Mouse (Mus musculus) frontal cortex, postnatal 36 days (tissue): Measurements from ENCODE around the gene Cd3e.
A peak's percentile ranks its signal among the peaks of the same experiment; 100 is the strongest.

Experiments
- DNase-seq, 2 experiments: peaks; one replicate each; pipeline ENCODE4 v3.0.0; 2022; ENCODE audit warnings: low spot score in 2 of 2

The Cd3e gene

DNA sequence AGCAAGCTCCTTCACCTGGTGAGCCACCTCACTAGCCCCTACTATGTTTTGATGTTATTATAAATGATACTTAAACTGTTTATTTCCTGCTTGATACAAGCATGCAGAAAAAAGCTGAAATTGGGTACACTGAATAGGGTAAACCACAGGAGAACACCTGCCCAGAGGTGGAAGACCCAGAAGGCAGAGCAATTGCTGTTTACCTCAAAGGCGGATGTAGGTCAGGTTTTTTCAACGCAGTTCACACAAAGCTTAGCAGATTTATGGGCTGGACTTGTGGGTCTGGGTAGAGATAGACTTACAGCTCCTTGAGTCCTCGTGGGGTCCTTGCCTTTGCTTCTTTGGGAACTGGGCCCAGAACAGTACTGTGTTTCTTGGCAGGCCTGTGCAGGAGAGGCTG is 6.4 kb upstream of the Cd3e start:
- DNase-seq: no peak

DNA sequence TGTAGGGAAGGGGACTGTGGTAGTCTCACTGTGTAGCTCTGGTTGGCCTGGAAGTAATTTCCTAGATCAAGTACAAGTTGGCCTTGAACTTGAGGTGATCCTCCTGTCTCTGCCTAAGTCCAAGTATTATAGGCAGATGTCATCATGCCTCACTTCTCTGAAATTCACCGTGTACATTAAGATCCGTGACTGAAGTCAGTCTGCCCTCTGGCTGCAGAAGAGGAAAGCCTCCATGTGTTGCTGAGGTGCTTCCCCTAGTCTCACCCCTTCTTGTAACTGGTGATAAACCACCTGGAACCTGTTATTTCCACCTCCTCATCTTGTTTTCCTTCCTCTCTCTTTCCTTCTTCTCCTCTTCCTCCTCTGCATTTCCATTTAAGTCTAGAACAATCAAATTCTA is 5.5 kb upstream of the Cd3e start:
- no peak for DNase-seq

DNA sequence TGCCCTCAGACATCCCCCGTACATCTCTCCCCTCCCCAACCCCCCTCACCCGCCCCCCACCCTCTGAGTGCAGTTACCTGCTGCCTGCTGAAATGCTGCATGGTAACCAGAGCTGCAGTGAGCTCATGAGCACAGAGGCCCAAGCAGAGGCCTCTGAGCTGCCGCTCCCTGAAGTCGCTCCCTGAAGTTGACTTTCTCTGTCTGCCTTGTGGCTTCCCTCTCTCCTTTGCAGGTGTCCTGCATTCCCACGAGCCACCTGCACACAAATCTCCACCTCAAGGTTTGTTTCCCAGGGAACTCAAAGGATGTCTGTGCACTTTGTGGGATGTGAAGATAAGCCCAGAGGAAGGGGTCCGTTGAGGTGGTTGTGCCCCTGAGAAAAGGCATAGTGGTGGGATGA is 1.9 kb upstream of the Cd3e start:
- DNase-seq: no peak

DNA sequence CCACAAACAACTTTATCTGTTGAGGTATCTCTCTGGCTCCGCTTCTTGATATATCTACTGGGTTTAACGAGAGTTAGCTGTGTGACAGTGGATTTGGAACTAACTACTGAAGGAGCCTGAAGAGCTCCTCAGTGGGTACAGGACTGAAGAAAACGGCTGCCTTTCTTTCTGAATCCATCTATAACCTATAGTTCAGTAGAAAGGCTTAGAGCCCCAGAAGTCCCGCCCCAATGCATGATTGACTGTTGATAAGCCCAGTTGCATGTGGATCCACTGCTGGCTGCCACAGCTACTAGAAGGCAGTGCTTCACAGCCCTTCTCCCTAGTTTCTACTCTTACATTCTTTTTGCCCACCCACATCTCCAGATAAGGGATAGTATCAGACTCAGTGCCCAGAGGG is 1.0 kb upstream of the Cd3e start:
- DNase-seq: no peak

DNA sequence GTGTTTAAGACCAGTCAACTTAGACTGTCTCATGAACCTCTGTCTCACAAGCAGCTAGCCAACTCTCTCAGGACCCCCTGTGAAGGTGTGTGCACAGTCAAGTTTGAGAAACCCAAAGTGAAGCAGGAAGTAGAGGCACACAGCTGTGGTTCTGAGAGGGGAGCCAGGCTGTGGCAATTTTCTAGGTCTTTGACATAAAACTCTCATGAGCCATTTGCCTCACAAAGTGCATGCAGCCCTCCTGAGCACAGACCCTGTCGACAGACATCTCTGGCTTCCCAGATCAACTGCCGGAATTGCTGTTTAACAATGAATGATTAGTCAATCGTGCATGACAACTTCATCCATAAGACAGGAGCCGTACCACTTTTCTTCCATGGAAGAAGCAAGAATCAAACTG is 1.1 kb downstream of the Cd3e start:
- no peak for DNase-seq

DNA sequence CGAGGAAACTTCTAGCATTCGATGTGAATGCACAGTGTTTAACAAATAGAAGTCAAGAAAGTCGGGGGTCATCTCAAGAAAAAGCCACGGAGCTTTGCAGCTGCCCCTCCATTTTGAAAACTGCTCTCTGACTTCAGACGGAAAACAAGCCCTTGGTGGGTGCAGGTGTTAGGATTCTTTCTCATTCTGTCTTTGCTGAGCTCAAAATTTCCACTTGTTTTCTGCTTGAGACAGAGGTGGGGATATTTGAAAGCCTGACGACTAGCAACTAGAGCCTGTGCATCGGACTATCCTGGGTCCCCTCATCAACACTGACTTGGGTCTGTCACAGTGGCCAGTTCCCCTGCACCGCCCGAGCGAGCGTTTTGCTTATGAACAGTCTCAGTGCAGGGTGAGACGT is 2.0 kb downstream of the Cd3e start:
- no peak for DNase-seq

DNA sequence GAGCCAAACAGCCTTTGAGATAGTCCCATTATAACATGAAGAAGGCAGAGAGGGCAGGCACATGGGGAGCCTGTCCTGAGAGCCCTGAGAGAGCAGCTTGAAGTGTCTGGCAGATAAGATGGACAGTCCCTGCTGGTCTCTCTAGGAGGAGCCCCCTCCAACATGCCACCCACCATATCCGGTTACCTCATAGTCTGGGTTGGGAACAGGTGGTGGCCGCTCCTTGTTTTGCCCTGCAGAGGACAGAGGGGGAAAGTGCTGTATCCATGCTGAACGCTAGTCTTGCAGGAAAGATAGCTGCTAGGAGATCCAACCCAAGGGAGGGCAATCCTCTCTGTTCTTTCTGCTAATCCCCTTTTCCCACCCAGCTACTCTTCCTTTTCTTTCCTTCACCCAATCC is 9.2 kb downstream of the Cd3e start:
- DNase-seq: no peak

DNA sequence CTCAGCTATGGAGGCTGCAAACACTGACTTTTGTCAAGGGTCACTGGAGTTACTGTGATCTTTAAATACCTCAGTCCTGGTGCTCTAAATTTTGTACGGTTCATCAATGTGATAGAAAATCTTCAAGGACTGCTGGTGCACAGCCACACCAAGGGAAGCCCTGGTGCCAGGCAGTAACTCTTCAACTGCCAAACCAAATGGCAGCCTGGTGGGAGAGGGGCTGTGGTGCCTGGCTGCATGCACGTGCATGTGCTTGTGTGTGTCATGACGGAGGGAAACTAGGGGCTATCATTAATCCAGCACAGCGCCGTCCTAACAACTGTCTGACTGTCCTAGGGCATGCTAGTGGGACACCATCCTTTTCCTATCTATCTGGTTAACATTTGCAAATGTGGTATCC is 9.7 kb downstream of the Cd3e start:
- no peak for DNase-seq

DNA sequence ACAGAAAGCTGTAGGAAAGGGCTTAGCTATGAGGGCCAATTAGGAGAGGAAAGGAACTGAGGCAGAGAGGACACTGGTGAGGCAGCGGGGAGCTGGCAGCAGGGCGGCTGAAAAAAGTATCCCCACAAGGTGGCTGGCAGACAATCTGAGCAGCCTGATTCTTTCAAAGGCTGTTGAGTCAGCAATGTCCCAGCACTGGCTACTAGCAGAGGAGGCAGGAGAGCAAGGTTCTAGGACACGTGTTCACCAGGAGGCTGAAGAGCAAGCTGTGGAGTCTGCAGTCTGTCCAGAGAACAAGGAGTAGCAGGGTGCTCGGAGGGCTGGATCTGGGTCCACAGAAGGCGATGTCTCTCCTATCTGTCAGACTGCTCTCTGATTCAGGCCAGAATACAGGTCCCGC is 10.3 kb downstream of the Cd3e start:
- peak; percentile 1 to 10 for DNase-seq

DNA sequence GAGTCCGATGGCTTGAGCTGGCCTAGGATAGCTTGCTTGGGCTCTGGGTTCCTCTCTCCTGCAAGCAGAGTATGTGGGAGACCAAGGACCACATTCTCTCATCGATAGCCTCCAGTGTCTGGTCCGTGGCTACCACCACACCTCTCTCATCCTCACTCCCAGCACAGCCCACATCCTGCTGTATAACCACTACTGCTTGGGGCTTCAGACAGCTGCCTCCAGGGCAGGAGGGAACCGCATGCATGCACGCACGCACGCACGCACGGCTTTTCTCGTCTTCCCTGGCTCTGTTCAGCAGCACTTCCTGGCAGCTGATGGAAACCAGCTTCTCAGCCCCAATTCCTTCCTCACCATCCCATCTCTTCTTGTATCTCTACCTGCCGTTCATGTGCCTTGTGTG is 11.3 kb downstream of the Cd3e start:
- no peak for DNase-seq

DNA sequence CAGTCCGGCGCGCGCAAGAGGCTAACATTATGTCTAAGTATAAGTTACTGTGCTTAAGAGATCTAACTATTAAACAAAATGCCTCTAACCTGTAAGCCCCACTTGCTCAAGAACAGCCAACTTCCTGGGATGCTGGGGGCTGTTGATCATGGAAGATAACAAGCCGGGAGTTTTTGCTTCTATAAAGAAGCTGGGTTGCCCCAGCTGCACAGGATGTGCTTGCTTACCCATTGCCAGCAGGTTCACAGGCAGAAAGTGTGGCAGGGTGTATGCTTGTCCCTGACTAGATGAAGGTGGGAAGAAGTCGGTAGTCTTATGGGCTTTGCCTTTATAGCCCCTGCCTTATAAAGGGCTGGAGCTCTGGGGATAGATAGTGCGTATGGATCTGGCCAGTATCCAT is 12.8 kb downstream of the Cd3e start:
- no peak for DNase-seq

DNA sequence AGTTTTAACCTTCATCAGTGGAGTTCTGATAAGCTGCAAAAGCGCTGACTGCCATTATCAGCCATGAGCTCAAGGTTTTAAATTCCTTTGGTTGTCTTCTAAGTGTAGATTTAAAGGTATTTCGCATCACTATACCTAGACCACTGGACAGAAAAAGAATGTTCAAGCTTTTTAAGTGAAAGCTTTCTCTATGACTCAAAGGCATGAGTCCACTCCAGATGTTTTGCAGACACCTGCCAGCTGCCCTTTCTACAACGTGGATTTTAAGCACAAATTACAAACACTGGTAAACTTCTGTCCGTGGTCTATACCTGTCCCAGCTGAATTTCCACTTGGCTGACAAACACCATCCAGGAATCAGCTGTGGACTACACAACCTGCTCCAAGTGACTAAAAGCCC is 14.5 kb downstream of the Cd3e start:
- DNase-seq: no peak

DNA sequence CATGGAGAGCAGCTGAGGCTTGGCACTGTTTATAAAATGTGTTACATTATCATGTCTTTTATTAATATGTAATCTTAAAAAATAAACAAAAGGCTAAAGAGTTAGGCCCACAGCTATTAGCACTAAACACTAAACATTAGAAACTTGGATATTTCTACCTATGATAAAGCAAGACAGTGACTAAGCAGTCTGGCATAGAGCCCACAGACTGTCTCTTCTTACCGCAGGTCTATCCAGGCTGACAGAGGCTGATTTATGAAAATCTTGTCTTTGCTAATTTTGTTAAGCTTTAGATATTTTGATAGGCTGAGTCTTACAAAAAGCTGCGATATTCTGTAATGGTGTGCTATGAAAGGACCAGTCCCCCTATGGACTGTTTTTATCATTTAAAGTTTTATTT is 16.2 kb downstream of the Cd3e start:
- DNase-seq: no peak

DNA sequence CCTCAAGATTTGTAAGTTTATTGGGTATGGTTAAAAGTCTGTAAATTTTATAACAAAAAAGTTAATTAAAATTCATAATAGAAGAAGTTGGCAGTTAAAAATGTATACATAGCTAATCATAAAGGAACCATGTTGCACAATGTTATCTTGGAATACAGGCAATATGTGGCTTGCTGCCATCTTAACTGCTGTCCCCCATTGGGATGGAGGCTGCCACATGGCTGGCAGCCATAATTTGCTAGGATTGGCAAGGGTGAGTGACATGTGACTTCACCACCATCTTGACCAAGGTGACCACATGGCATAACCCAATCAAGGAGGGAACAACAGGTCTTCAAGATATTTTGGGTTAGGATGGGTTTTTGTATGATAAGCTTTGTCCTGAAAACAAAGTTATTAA is 17.2 kb downstream of the Cd3e start:
- DNase-seq: no peak

DNA sequence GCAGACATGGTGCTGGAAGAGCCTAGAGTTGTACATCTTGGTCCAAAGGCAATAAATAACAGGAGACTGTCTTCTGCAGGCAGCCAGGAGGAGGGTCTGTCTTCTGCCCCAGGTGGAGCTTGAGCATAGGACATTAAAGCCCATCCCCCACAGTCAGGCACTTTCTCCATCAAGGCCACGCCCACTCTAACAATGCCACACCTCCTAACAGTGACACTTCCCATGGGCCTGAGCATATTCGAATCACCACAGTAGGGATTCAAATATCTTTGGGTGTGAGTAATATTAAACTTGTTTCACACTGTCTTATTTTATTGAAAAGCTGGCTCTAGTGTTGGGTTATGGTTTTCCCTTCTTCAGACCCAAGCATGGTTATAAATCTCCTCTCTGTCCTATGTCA is 17.6 kb downstream of the Cd3e start:
- DNase-seq: no peak

DNA sequence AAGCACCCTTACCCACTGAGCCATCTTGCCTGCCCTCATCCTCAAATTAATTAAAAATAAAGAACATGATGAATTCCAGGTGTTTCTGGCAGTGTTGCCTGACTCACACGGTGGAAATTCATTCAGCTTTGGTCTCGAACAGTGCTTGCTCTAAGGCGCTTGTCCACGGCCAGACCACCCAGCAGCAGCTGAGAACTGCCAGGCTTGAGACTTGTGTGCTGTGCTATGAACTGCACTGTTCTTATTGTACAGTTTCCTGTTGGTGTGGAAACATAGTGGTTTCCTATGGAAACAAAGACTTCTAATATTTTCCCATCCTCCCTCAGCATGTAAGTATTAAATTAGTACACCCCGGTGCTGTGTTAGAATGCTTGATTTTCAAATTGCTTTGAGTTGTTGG is 22.5 kb downstream of the Cd3e start:
- no peak for DNase-seq

DNA sequence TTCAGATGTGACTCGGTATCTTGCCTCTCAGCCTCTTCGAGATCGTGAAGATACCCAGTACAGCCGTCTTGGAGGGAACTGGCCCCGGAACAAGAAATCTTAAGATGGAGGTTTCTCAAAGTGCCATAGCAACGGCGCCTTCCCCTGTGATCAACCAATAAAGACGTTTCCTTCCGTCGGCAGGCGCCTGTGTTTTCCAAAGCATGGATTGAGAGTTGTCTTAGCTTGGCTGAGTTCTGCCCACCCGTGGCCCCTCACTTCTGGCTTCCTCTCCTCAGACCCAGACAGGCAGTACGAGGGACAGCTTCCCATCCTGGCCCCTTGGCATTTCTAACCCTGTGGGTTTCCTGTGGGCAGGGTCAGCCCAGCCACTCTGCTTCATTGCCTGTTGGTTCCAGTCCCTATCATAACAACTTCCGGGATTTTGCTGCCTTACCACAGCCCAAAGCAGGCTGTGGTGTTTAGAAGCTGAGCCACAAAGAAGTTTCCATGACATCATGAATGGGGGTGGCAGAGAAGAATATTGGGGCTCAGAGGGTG is 23.1 kb downstream of the Cd3e start:
- no peak for DNase-seq

DNA sequence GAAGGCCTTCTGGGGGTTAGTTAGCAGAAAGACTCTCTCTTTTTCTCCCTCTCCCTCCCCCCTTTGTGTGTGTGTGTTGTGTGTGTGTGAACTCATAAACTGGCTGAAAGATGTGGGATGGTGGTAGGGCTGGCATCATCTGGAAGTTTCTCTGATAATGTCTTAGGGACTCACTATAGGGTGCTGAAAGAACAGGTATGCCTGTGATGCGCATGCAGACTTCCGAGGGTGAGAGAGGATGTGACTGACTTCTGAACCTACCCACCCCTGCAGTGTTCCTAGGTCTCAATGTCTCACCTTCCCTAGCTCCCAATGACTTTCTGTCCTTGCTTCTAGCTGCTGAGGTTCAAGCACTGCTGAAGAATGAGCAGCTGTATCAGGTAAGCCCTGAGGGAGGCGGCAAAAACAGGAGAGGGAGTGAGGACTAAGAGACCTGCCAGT is 23.7 kb downstream of the Cd3e start:
- no peak for DNase-seq

DNA sequence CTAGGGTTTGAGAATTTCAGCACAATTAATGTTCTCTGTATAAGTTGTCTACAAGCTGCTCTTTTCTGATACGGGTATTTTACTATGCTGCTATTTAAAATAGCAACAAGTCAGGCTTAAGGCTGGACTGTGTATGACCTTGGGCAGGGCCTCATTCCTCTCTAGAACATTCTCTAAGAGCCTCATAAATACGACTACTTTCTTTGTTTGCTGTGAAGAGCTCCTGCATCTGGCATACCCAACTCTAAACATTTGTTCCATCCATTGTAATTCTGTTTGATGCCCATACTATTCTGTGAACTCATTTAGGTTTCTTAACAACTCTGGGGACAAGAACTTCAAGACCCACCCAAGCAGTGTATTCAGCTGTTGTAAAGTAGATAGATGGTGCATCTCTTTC is 26.4 kb downstream of the Cd3e start:
- DNase-seq: no peak

DNA sequence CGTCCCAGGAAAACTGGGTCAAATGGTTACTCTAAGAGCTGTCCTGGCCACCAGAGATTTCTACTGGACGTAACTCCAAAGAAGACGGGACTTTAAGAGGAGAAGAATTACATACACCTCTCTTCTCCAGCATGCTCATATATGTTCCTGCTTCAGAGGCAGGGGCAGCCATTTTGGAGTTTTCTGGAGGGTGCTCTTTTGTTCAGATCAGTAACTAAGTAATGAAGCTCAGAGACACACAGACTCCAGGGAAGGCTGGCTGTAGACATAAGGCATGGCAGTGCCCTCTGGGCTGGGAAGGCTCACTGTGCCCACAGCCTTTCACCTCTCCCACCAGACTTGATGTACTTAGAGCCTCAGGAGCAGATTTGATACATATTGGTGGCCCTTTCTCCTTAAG is 26.9 kb downstream of the Cd3e start:
- DNase-seq: no peak

DNA sequence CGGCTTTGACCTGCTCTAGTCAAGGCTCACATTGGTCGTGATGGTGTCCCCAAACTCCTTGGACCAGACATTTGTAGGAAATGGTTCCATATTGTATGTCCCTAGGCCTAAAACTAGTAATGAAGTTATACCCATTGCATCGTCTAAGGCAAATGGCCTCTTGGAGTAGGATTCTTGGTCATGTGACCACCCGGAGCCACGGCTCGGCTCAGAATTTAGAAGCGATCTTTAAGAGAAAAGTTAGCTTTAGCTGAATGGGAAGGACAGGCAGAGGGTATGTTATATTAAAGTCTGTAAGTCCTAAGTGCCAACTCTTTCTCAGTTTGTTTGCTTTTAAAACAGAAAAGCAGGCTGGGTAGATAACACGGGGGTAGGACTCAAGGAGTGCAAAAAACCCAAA is 27.3 kb downstream of the Cd3e start:
- DNase-seq: no peak

DNA sequence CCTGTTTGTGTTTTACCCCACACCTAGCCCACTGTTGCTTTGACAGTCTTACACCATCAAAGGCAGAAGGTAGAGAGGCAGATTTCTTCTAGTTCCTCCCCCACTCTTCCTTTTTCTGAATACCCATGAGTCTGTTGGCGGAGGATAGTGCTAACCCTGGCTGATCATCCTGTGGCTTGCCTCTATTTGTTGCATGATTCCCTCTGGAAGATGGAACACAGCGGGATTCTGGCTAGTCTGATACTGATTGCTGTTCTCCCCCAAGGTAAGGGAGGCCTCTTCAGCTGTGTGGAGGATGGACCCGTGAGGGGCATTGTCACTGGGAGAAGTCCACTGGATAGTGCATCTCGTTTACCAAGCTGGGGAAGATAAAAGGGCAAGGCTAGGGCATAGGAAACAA is 27.8 kb downstream of the Cd3e start, which contains the start of gene Cd3d:
TSS of gene Cd3d (plus strand) at position 111 of the 400 bp plus-strand sequence.
- no peak for DNase-seq

DNA sequence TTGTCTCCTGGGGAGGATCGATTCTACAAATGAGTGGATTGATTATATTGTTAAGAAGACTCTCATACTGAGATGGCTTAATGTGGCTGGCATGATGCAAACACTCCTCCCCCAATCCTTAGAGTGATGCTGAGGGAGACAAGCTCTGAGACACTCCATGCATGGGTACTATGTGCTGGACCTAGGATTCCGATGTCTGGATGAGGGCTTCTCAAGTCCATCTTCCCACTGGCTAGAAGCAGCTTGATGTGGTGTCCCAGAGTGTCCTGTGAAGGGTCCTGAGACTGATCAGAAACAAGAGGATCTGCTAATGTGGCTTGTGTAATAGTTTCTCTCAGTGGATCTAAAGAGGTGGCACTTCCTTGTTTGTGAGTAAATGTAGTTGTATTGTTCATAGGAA is 28.3 kb downstream of the Cd3e start:
- no peak for DNase-seq

DNA sequence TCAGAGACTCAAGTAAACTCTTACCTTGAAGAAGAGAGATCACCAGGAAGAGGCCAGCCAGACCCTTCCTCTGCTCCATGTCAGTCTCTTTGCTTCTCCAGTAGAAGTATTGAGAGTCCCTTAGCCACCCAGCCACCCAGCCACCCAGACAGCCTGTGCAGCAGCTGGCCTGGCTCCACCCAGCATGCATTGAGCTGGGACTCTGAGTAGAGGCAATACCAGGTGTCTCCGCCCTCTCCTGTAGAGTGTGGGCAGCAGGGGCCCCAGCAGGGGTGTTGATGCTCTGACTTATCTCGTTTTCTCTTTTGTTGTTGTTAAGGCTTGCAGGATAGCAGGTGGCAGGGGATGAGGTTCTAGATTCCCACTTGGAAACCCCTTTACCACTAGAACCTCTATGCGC is 29.2 kb downstream of the Cd3e start, which contains the start of gene Cd3g:
TSS of gene Cd3g (minus strand) at position 190 of the 400 bp plus-strand sequence.
- no peak for DNase-seq

DNA sequence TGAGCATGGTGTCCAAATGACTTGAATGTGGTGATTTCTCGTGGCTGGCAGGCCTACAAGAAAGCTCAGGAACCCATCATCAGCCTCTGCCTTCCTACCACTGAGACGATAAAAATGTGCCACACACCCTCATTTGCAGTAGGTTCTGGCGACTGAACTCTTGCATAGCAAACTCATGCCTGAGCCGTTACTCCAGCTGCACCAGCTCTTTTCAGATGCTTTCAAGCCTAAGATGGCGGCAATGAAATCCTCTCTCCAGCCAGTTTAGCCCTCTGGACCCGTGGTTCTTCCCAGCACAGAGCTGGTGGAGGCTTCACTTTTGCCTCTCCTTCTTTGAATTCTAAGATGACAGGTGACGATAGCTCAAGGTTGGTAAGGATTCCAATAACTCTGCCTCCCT is 29.6 kb downstream of the Cd3e start:
- DNase-seq: no peak
